Mouse (Mus musculus): ENCODE measurements around the gene Gm11111.
"Not testable (repeated sequence)": the region's sequence is repeated elsewhere in the genome, so short reads cannot be mapped to it uniquely, and the experiment has no call there.

The Gm11111 gene

DNA sequence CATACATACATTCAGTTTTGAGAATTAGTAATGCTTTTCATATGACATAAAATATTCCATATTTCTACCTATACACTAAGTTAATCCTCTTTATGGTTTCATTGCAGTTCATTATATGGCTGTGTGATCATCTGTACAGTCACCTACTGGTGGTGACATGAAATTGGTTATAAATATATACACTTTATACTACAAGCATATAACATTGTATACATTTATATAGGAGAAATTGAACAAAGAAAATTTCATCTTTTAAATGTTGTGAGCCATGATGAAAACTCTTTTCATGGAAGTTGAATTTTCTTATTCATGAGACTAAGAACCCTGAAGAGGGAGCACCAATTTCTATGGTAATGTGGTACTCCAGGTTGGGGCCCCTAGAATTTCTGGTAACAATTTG lies at the start of gene Gm11111:
TSS of gene Gm11111 (plus strand) at position 301 of the 400 bp plus-strand sequence.
- DNase-seq (ENCODE audit: low spot score in 2 of 2): no peak

DNA sequence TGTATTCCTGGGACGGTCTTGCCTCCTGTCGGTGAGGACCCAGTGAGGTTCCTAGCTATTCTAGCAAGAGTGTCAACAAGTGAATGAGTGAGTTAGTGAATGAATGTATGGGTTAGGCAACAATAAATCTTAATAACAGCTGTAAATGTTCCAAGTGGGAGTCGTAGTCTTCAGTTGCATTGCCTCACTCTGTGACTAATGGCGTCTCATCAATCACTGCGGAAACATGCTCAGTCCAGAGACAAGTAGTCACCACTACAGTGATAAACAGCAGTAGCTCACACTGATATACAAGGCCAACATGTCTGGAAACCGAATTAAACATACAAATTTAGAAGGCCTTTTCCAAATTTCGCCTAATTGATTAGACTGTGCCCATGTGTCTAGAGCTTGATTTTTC lies 36.3 kb upstream of the Gm11111 start:
- no peak for DNase-seq (ENCODE audit: low spot score in 2 of 2)

- DNase-seq (ENCODE audit: low spot score in 2 of 2): no peak
Measured at GRCm38 (mm10) chr5:98520118-98520517, 32.4 kb upstream of the Gm11111 start.

- DNase-seq (ENCODE audit: low spot score in 2 of 2): peak; percentile 6 to 8
Measured at GRCm38 (mm10) chr5:98522270-98522977, 30.1 kb upstream of the Gm11111 start.

GRCm38 (mm10) chr5:98523050-98523449 lies 29.4 kb upstream of the Gm11111 start:
- DNase-seq (ENCODE audit: low spot score in 2 of 2): no peak

- DNase-seq (ENCODE audit: low spot score in 2 of 2): no peak
Measured at GRCm38 (mm10) chr5:98523783-98524182, 28.7 kb upstream of the Gm11111 start.

DNA sequence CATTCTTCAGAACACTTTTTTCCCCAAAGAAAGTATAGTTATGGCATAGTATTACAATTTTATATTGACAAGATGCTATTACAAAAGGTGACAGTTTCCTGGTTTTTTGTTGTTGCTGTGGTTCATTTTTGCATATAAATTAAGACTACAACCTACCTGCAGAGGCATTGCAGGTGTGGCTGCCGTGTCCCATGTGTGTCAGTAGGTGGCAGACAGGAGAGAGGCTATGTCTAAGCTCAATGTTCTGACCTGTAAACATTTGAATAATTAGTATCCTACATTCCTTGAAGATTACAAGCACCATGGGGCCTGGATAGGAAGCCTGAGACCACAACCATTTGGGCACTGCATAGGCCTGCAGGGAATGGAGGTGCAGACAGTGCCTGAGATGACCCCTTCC lies 11.2 kb upstream of the Gm11111 start:
- DNase-seq (ENCODE audit: low spot score in 2 of 2): no peak

DNA sequence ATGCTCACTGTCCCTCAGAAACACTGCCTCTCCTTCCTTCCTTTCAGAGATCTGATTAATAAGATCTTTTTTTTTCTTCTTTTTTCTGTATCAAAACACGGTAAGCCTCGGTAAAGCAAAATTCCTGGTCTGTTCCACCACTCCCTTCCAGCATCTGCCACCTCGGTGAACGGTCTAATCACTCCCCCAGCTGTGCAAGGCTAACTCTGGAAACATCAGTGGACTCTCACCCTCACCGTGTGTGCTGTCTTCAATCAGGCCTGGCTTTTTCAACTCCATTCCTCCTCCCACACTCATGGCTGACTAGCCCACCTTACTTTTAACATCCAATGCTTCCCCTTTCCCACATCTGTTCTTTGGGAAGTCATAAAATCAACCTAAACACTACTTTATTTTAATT lies 2.2 kb upstream of the Gm11111 start:
- DNase-seq (ENCODE audit: low spot score in 2 of 2): no peak

- no peak for DNase-seq (ENCODE audit: low spot score in 2 of 2)
Measured at GRCm38 (mm10) chr5:98550873-98551272, 1.6 kb upstream of the Gm11111 start.

DNA sequence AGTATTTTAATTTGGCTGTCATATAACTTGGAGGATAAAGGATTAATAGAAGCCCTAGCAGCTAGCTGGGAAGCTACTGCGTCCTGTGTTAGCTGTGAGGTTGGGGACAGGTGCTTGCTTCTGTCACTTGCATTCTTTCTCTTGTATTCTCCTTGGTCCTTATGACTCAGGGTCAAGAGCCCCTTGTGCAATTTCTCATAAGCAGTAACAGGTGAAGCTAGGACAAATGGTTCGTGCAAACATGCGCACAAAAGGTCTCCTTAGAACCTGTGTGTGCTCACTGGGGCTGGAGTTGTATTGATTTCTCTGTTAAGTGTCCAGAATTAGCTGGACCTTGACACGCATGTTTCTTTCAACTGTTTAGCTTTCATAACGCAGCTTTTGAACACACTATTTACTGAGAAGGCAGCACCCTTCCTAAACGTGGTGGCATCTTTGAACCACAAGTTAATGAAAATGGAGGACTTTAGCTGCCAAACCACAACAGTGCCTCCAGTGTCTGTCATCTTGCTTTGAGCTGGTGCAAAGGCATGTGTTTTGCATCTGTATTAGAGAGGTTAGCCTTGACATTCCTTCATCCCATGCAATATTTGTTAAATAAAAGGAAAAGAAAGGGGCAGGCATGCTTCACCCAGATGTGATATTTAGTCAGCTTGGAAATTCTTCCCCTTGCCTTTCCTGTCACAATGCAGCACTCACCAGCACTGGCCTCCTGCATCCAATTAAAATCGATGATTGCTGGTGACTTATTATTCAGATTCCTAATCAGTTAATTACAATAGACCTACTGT lies 511 bp downstream of the Gm11111 start:
- no peak for DNase-seq (ENCODE audit: low spot score in 2 of 2)

GRCm38 (mm10) chr5:98561301-98561700 lies 8.8 kb downstream of the Gm11111 start:
- DNase-seq (ENCODE audit: low spot score in 2 of 2): no peak

DNA sequence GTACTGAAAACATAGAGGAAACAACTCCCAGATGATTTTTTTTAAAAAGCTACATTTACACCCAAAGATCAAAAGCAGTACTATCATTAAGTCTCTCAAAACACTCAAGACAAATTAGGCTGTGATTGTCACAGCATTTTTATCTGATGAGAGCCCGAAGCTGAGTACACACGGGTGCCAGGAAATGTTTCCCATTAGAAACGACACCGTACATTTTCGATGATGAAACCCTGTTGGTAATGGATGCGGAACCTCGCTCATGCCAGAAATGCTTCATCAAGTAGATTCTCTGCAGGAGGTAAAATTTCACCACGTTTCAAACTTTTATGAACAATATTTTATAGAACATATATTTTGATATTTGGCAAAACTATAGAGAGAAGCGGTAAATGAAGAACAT lies 10.3 kb downstream of the Gm11111 start:
- no peak for DNase-seq (ENCODE audit: low spot score in 2 of 2)

- no peak for DNase-seq (ENCODE audit: low spot score in 2 of 2)
Measured at GRCm38 (mm10) chr5:98563801-98564200, 11.3 kb downstream of the Gm11111 start.

DNA sequence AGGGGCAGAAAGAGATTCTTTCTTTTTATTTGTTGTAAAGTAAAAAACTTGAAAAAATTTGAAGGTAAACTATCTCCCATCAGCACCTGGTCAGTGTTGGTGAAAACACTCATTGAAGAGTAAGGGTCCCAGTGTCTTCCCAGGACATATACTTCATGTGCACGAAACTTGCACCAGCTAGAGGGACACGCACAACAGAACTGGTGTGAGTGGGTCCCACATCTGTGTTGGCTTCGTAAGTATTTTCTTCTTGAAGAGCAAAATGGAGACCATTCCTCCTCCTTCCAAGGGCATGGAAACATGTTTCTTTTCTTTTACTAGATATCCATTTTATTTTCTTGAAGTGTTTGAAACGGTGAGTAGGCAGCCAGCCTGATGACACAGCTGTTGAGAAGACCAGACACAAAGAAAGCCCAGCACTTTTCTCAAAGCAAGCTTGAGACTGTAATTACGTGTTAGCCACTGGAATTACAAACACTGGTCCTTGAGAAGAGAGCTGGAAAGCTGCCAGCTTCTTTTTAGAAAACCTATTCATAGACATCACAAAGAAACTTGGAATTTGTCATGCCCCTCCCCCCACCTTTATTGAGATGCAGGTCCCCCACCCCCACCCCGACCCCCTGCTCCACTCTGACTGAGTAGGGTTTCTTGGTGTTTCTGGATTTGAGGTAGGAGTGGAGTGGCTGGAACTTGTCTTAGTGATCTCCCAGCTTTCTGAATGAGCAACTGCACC lies 14.1 kb downstream of the Gm11111 start:
- no peak for DNase-seq (ENCODE audit: low spot score in 2 of 2)

DNA sequence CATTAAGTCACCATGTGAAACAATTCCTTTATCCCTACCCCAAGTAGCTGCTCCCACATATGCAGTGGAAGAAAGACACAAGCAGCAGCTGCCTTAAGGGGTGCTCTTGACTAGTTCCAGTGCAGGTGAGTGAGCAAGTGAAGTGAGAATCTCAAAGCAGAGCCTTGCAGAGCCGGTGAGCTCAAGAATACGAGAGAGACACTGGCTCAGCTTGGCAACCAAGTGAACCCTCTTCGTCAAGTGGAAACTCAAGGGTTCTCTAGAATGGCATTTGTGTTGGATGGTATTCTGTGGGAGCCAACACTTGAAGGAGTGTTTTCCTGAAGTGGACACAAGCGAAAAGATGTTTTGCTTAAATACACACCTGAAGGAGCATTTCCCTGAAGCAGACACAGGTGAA lies 16.0 kb downstream of the Gm11111 start:
- no peak for DNase-seq (ENCODE audit: low spot score in 2 of 2)

DNA sequence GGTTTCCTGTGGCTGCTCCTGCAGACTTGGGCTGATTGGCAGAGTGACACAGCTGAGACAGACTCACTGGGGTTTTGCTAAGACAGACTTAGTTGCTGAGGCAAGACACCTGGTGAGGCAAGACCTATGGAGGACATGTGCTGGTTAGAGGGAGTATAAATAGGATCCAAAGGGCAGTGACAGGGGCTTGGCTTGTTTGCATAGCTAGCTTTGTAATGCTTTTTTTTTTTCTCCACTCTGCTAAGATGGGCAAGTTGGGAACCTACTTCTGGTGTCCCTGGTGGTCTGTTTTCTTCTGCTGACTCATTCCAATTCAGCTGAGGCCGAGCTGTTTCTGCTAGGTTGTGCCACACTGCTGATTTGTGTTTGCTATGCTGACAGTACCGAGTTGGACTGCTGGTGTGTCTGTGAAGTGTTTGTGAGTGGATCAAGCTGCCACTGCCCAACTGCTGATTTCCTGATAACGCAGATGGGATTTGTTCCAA lies 16.6 kb downstream of the Gm11111 start:
- no peak for DNase-seq (ENCODE audit: low spot score in 2 of 2)

DNA sequence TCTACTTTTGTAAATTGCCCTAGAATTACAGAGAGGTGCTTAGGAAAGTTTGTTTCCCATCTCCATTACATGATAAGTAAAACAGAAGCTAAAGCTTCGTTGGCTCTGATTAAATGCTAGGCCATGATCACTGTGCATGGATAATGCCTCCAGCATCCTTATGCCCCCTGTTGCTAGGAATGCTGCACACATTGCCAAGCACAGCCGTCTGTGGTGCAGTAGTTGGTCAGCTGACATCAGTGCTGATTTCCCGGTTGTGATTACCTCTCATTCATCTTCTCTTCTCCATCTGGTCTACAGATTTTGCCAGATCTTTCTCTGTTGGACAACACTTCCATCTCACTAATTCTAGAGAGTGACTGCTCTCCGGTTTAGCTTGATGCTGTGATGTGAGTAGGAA lies 19.9 kb downstream of the Gm11111 start:
- no peak for DNase-seq (ENCODE audit: low spot score in 2 of 2)

DNA sequence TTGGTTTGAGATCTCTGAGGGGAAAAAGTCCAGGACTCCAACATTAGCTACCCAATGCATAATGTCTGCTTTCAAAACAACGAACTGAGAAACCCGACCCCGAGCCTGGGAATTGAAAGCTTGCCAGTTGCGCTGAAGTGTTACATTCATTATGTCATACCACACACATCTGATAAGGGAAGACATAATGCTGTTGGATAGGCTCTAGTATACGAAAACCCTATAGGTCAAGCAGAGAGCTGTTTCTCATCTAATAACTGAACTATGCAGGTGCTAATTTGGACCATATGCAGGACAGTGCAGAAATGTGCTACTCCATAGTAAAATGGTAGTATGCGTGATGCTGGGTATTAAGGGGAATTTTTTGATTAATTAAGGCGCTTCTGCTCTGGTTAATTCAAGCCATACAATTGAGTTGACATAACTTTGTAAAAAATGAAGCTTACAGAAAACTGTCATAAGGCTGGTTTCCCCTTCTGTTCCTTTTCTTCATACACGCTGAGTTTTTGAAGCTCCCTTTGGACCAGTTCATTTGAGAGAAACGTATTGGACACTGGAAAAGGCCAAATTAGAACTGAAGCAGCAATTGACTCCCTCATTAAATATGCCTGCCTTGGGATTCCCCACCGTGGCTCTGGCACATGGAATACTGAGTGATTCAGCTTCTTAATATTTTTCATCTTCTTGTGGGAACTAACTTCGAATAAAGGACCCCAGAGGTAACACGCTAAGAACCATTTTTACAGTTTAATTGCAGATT lies 22.4 kb downstream of the Gm11111 start:
- no peak for DNase-seq (ENCODE audit: low spot score in 2 of 2)

- DNase-seq (ENCODE audit: low spot score in 2 of 2): no peak
Measured at GRCm38 (mm10) chr5:98575471-98575834, 23.0 kb downstream of the Gm11111 start.

DNA sequence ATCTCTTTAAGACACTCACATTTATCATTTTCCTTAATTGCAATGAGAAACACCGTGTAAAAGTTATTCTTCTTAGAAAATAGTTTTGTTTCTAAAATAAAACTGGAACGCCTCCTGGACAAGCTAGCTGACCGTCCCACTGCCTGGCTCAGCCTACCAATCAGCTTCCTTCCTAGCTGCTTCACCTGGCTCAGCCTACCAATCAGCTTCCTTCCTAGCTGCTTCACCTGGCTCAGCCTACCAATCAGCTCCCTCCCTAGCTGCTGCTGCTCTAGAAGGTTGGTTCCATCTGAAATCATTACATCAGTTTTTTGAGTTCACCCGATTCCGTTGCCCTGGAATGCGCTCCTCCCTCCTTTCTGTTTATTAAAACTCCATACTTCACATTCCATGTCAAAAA lies 24.0 kb downstream of the Gm11111 start:
- DNase-seq (ENCODE audit: low spot score in 2 of 2): not testable (repeated sequence)

DNA sequence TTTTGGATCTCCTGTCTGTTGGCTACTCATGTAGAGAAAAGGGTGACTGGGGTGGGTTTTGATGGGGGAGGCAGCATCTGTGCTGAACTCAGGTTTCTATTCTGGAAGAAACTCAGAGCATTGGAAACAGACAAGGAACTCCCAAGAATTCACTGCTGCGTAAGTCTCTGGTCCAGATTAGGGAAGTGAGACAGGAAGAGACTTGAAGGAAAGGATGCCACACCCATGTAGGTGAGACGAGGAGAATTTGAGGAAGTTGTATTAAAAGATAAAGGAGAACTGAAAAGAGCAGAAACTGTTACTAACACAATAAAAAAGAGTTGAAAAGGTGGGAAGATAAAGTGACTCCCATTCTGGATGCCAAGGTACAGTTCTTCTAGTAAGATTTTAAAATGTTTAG lies 25.9 kb downstream of the Gm11111 start:
- no peak for DNase-seq (ENCODE audit: low spot score in 2 of 2)

DNA sequence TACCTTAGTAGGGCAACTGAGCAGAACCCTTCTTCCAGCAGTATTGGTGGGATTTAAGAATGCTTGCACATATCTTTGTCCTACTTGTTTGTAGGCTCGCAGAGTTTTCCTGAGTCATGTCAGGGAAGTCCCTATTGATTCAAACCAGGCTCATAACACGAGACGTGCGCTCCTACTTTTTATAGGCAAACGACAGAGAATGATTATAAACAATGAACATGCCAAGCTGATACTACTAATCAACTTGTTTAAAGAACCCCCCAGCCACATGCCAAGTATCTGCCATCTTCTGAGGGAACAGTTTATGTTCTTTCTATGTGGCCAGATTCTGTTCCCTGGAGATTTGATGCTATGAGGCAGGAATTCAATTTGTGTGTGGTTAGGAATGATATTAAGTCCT lies 28.3 kb downstream of the Gm11111 start:
- no peak for DNase-seq (ENCODE audit: low spot score in 2 of 2)
